Mouse (Mus musculus) hindbrain, embryonic 15.5 days (tissue): ENCODE results near the gene Atg2a. TPM values are rescaled to one million over a fixed set of nuclear protein-coding genes. Genes with fewer than 3 reads are reported as not detected.
"Not testable (repeated sequence)": the region's sequence is repeated elsewhere in the genome, so short reads cannot be mapped to it uniquely, and the experiment has no call there.

Experiments used
- ATAC-seq: fragments of 200-750 bp; cut with Nextera tagmentation; 2 replicates; pipeline ENCODE4 v1.8.0; 2017; ENCODE audit warnings: low read depth, moderate number of reproducible peaks, moderate TSS enrichment; ENCODE audit not compliant: low FRiP score
- H3K27ac ChIP-seq: fragments of 300-500 bp; sonication (generic); replicated peaks from 2 replicates; pipeline ENCODE4 v1.5.1; 2015; ENCODE audit warnings: mild to moderate bottlenecking, inconsistent platforms
- H3K27me3 ChIP-seq: fragments of 300-500 bp; sonication (generic); 2 replicates; pipeline ENCODE4 v1.6.1; 2015; ENCODE audit warnings: control low read depth, inconsistent platforms
- H3K36me3 ChIP-seq: fragments of 300-500 bp; sonication (generic); 2 replicates; pipeline ENCODE4 v1.6.1; 2015; ENCODE audit warnings: control low read depth, inconsistent platforms
- H3K4me1 ChIP-seq: fragments of 300-500 bp; sonication (generic); replicated peaks from 2 replicates; pipeline ENCODE4 v1.6.1; 2015; ENCODE audit warnings: control low read depth, inconsistent platforms
- H3K4me2 ChIP-seq: fragments of 300-500 bp; sonication (generic); 2 replicates; pipeline ENCODE4 v1.6.1; 2015; ENCODE audit warnings: moderate library complexity, mild to moderate bottlenecking, inconsistent platforms
- H3K4me3 ChIP-seq: fragments of 300-500 bp; sonication (generic); 2 replicates; pipeline ENCODE4 v1.5.1; 2015; ENCODE audit warnings: mild to moderate bottlenecking, inconsistent platforms
- H3K9ac ChIP-seq: fragments of 300-500 bp; sonication (generic); 2 replicates; pipeline ENCODE4 v1.6.1; 2015; ENCODE audit warnings: inconsistent platforms
- H3K9me3 ChIP-seq: fragments of 300-500 bp; sonication (generic); 2 replicates; pipeline ENCODE4 v1.6.1; 2016; ENCODE audit warnings: control low read depth, inconsistent platforms
- WGBS: fragments of 180-500 bp; shearing (Covaris S2); methylation state at CpG from one replicate; pipeline ENCODE4 v1.1.7; 2015; 5-methylcytosine and 5-hydroxymethylcytosine counted together
- microRNA counts: library from miRNA; unstranded; fragments of <30 nt; microRNA quantifications from one replicate; lab custom pipeline; 2016
- microRNA-seq: library from miRNA; unstranded; fragments of <30 nt; microRNA quantifications from one replicate; pipeline ENCODE4, GENCODE M21; 2016
- polyA plus RNA-seq: library from polyadenylated mRNA; unstranded; fragments of >200 nt; fragmentation: Nextera tagmentation; extraction: Ambion mirVana; gene quantifications from 2 replicates; pipeline ENCODE4 v1.2.1, GENCODE M21; 2015

Atg2a gene
- polyA plus RNA-seq, 1 experiment from 2014 or later = 16.1 TPM

DNA sequence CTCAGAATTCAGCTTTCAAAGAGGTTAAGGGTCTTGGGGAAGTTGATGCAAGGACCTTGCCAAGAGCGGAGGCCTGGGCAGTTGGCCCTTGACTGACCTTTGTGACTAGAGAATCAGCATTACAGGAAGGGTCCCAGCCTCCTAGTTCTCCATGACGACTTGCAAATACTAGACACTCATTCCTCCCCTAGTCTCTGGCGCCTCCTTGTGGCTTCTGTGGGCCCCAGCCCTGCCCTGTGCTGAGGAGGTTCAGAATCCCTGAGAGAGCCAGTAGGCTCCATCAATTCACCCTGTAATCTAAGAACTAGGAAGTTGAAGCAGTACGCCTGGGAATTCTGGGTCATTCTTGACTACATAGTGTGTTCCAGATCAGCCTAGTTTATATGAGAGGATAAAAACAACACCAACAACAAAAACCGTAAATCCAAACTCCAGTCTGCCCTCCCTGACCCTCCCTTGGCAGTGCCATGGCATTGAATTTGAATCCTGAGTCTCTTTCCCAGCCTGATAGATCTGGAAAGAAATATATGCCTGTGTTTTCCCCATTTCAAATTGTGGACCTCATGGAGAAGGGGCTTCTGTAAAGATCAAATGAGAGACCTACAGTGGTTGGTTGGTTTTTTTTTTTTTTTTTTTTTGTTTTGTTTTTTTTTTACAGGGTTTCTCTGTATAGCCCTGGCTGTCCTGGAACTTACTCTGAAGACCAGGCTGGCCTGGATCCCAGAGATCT lies 63.5 kb downstream of the Atg2a start:
- Histone ChIP-seq H3K9me3 (no peaks in the 10 kb centered on the region), H3K9ac (no peak overlapping the region), H3K4me2 (no peak overlapping the region), H3K27ac (no peak overlapping the region), H3K27me3 (no peaks in the 10 kb centered on the region), H3K36me3 (no peaks in the 10 kb centered on the region), H3K4me3 (no peak overlapping the region), H3K4me1 (peaks cover 19% of the 10 kb centered on the region)
- no peak for ATAC-seq
- WGBS = 25% methylated on average over 5 of the region's 5 CpGs

GRCm38 (mm10) chr19:6305517-6306115 lies 64.1 kb downstream of the Atg2a start:
- peak overlapping the region; percentile 60 for H3K4me2 ChIP-seq
- peak overlapping the region; percentile 40 for H3K4me3 ChIP-seq
- H3K27ac ChIP-seq = no peak overlapping the region
- H3K9me3 ChIP-seq = no peaks in the 10 kb centered on the region
- H3K9ac ChIP-seq = no peak overlapping the region
- no peak for ATAC-seq
- no peaks in the 10 kb centered on the region for H3K27me3 ChIP-seq
- 58% methylated on average over 8 of the region's 8 CpGs for WGBS
- peaks cover 15% of the 10 kb centered on the region for H3K4me1 ChIP-seq
- no peaks in the 10 kb centered on the region for H3K36me3 ChIP-seq

GRCm38 (mm10) chr19:6306137-6306551 lies 64.7 kb downstream of the Atg2a start, which contains the start of gene Cdc42bpg:
Gene Cdc42bpg, plus strand, starts transcription at chr19:6306456.
- H3K9me3 ChIP-seq = no peaks in the 10 kb centered on the region
- peak; percentile 77 for ATAC-seq
- WGBS = 2% methylated on average over 36 of the region's 38 CpGs
- H3K27me3 ChIP-seq = no peaks in the 10 kb centered on the region
- H3K4me2 ChIP-seq = peak within 1 kb of the TSS; percentile 60
- H3K4me3 ChIP-seq = peak within 1 kb of the TSS; percentile 40
- no peaks in the 10 kb centered on the region for H3K36me3 ChIP-seq
- peaks cover 15% of the 10 kb centered on the region for H3K4me1 ChIP-seq
- no peak within 1 kb of the TSS for H3K27ac ChIP-seq
- H3K9ac ChIP-seq = peak within 1 kb of the TSS; percentile 27

DNA sequence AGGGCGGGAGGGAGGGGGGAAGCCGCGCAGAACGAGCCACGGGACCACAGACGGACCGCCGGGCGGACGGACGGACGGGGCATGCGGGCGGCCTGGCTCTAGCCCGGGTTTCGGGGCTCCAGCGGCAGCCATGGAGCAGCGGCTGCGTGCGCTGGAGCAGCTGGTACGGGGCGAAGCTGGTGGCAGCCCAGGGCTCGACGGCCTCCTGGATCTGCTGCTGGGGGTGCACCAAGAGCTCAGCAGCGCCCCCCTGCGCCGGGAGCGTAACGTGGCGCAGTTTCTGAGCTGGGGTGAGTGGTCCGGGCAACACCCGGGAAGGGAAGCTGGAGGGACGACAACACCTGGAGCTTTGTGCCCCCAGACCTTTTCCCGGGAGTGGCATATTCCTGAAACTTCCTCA lies 65.1 kb downstream of the Atg2a start:
- peaks cover 15% of the 10 kb centered on the region for H3K4me1 ChIP-seq
- H3K9me3 ChIP-seq = no peaks in the 10 kb centered on the region
- H3K27ac ChIP-seq = no peak overlapping the region
- WGBS = under 1% methylated on average over 25 of the region's 34 CpGs
- ATAC-seq = peak; percentile 40
- H3K27me3 ChIP-seq = no peaks in the 10 kb centered on the region
- no peaks in the 10 kb centered on the region for H3K36me3 ChIP-seq
- peak overlapping the region; percentile 60 for H3K4me2 ChIP-seq
- peak overlapping the region; percentile 27 for H3K9ac ChIP-seq
- H3K4me3 ChIP-seq = peak overlapping the region; percentile 40

DNA sequence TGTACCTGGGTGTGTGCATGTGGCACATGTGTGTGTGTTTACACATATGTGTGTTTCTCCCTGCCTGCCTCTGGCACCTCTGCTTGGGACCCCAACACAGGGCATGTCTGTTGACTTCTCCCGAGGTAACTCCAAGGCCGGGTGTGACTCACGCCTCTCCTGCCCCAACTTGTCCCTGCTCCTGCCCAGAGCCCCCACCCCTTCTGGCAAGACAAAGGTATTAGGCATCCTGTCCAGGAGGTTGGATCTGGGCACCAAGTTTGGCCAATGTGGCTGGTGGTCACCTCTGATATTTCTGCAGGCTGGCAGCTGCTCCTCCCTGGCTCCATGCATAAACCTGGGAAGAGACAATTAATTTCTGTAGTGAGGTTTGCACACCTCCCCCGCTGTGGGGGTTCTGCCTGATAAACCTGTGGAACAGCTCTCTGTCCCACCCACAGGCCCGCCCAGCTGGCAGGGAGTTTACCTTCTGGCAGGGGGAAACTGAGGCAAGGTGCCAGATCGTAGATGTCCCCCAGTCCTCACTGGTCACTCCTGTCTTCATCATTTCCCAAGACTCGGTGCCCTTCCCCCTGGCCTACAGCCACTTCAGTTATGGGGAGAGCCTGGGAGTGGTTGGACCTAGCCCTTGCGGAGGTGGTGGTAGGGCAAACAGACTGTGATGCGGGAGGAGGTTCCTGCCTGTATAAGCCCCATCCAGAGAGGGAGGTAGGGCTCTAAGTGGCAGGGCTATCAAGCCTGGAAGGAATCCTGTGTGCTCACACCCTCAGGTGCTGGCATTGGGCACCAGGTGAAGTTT lies 66.5 kb downstream of the Atg2a start:
- no peaks in the 10 kb centered on the region for H3K36me3 ChIP-seq
- 89% methylated on average over 9 of the region's 9 CpGs for WGBS
- peaks cover 11% of the 10 kb centered on the region for H3K4me1 ChIP-seq
- no peaks in the 10 kb centered on the region for H3K27me3 ChIP-seq
- no peak overlapping the region for H3K9ac ChIP-seq
- H3K27ac ChIP-seq = no peak overlapping the region
- no peak for ATAC-seq
- H3K9me3 ChIP-seq = no peaks in the 10 kb centered on the region
- no peak overlapping the region for H3K4me3 ChIP-seq
- no peak overlapping the region for H3K4me2 ChIP-seq

- Histone ChIP-seq H3K4me1 (peaks cover 11% of the 10 kb centered on the region), H3K4me2 (no peak overlapping the region), H3K9me3 (no peaks in the 10 kb centered on the region), H3K36me3 (no peaks in the 10 kb centered on the region), H3K27me3 (no peaks in the 10 kb centered on the region), H3K27ac (no peak overlapping the region), H3K9ac (no peak overlapping the region), H3K4me3 (no peak overlapping the region)
- no peak for ATAC-seq
- WGBS = 97% methylated on average over 5 of the region's 5 CpGs
These were observed 68.7 kb downstream of the Atg2a start for GRCm38 (mm10) chr19:6310181-6310580.

DNA sequence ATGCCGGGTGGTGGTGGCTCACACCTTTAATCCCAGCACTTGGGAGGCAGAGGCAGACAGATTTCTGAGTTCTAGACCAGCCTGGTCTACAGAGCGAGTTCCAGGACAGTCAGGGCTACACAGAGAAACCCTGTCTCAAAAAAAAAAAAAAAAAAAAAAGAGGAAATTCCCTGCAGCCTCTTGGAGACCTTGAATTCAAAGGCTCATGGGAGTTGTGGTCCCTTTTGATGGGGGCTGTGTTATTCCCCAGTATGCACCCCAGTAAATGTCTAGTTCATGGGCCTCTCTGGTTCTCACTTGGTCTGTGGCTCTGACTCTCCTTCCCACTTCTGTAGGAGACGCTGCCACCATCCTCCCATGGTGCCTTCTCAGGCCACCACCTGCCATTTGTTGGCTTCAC lies 70.3 kb downstream of the Atg2a start:
- not testable (repeated sequence) for H3K27me3 ChIP-seq, H3K4me2 ChIP-seq, H3K36me3 ChIP-seq, H3K27ac ChIP-seq, H3K9me3 ChIP-seq, ATAC-seq, H3K4me3 ChIP-seq, H3K9ac ChIP-seq, H3K4me1 ChIP-seq
- 99% methylated on average over 3 of the region's 3 CpGs for WGBS

MicroRNAs within 50 kb of the gene (microRNA counts, 519-probe panel; counts per million panel counts)
- 1,952 counts per million, percentile 17 among the panel's probes with 10 or more counts for microRNA mmu-miR-192 (lab: Ali Mortazavi, UCI)

Small RNAs within 50 kb of the gene (microRNA-seq; reads per million reads assigned to microRNA genes)
- gene Mir192 (66.7 reads per million, percentile 45 among the genes with 10 or more reads in this experiment), gene Mir194-2 (70.6 reads per million, percentile 47 among the genes with 10 or more reads in this experiment)

Other genes with a start within 250 kb of the Atg2a start
- 4.8 and 5.8 TPM in 2 replicates for gene Capn1, start 225.8 kb upstream of the Atg2a start, polyA plus RNA-seq
- 32.9 and 39.8 TPM in 2 replicates for gene Syvn1, start 195.1 kb upstream of the Atg2a start, polyA plus RNA-seq
- 62.3 and 64.4 TPM in 2 replicates for gene Mrpl49, start 183.9 kb upstream of the Atg2a start, polyA plus RNA-seq
- 503 and 507 TPM in 2 replicates for gene Fau, start 183.8 kb upstream of the Atg2a start, polyA plus RNA-seq
- 33.0 and 34.8 TPM in 2 replicates for gene Znhit2, start 180.5 kb upstream of the Atg2a start, polyA plus RNA-seq
- 58.6 and 60.1 TPM in 2 replicates for gene Tm7sf2, start 173.3 kb upstream of the Atg2a start, polyA plus RNA-seq
- gene Vps51, start 164.4 kb upstream of the Atg2a start, polyA plus RNA-seq = 84.8 and 94.0 TPM in 2 replicates
- not detected in 2 replicates for gene Tmem262, start 161.6 kb upstream of the Atg2a start, polyA plus RNA-seq
- 1.3 and 1.4 TPM in 2 replicates for gene Gm28374, start 159.4 kb upstream of the Atg2a start, polyA plus RNA-seq
- 79.3 and 82.0 TPM in 2 replicates for gene Zfpl1, start 156.7 kb upstream of the Atg2a start, polyA plus RNA-seq
- 8.4 and 9.6 TPM in 2 replicates for gene Cdca5, start 156.7 kb upstream of the Atg2a start, polyA plus RNA-seq
- gene AC131692.1, start 147.2 kb upstream of the Atg2a start, polyA plus RNA-seq = not detected in 2 replicates
- gene Naaladl1, start 135.9 kb upstream of the Atg2a start, polyA plus RNA-seq = 0.54 and 0.60 TPM in 2 replicates
- 50.2 and 57.5 TPM in 2 replicates for gene Sac3d1, start 123.0 kb upstream of the Atg2a start, polyA plus RNA-seq
- gene Snx15, start 113.4 kb upstream of the Atg2a start, polyA plus RNA-seq = 61.7 and 65.4 TPM in 2 replicates
- gene Batf2, start 100.7 kb upstream of the Atg2a start, polyA plus RNA-seq = not detected in 2 replicates
- 141 and 147 TPM in 2 replicates for gene Arl2, start 100.1 kb upstream of the Atg2a start, polyA plus RNA-seq
- gene Majin, start 57.3 kb upstream of the Atg2a start, polyA plus RNA-seq = not detected in 2 replicates
- gene Gpha2, start 15.3 kb upstream of the Atg2a start, polyA plus RNA-seq = 0.56 TPM in 1 of 2 replicates, not detected in the other
- gene Ppp2r5b, start 5.8 kb upstream of the Atg2a start, polyA plus RNA-seq = 134 and 162 TPM in 2 replicates
- gene Ehd1, start 35.1 kb downstream of the Atg2a start, polyA plus RNA-seq = 92.5 and 103 TPM in 2 replicates
- gene Cdc42bpg, start 64.8 kb downstream of the Atg2a start, polyA plus RNA-seq = 0.36 and 0.38 TPM in 2 replicates
- 78.8 and 82.3 TPM in 2 replicates for gene Men1, start 93.3 kb downstream of the Atg2a start, polyA plus RNA-seq
- 20.1 and 21.8 TPM in 2 replicates for gene Map4k2, start 99.5 kb downstream of the Atg2a start, polyA plus RNA-seq
- gene Sf1, start 122.0 kb downstream of the Atg2a start, polyA plus RNA-seq = 103 and 117 TPM in 2 replicates
- 7.0 and 7.6 TPM in 2 replicates for gene Pygm, start 142.7 kb downstream of the Atg2a start, polyA plus RNA-seq
- 140 and 148 TPM in 2 replicates for gene Rasgrp2, start 157.7 kb downstream of the Atg2a start, polyA plus RNA-seq
- gene Nrxn2, start 177.1 kb downstream of the Atg2a start, polyA plus RNA-seq = 44.3 and 46.6 TPM in 2 replicates